In genomic region chr6:56901824-56902386, GRCm38 (mm10) we compare ENCODE assay signal across 8 mouse cellular contexts. TPM values are rescaled to one million over a fixed set of nuclear protein-coding genes. Genes with fewer than 3 reads are reported as not detected.
A peak's percentile ranks its signal among the peaks of the same experiment; 100 is the strongest.
DNase-seq lines count a peak whose midpoint lies in the region; TF ChIP-seq lines count a peak whose summit lies in the region.

No protein-coding gene starts in this region.

- peak overlapping the region; percentile 67 for H3K27ac ChIP-seq in liver, adult 2 months (replicated peaks; ENCODE audit: insufficient read depth, low read depth, low read length)

- TF ChIP-seq CTCF in liver, adult 2 months (IDR thresholded peaks at IDR 0.05; ENCODE audit: low read depth, low read length) = no peak

- no peaks in the 10 kb centered on the region for H3K36me3 ChIP-seq in liver, adult 2 months (ENCODE audit: control insufficient read depth, insufficient read depth, low read length)

- H3K9ac ChIP-seq in liver, adult 2 months (ENCODE audit: low read depth, low read length) = peak overlapping the region; percentile 22

- peaks cover 18% of the 10 kb centered on the region for H3K4me1 ChIP-seq in liver, adult 2 months (ENCODE audit: control insufficient read depth, insufficient read depth, low read length)

- DNase-seq in gastrocnemius, adult 18-20 months (ENCODE audit: low spot score) = peak; percentile 81
- DNase-seq in gastrocnemius, postnatal 4 days (ENCODE audit: low spot score in 2 of 2) = no peak
- DNase-seq in T-cell, adult 2 months (ENCODE audit: low spot score) = peak; percentile 86
- peak; percentile 65 for DNase-seq in fibroblast of lung, adult 2 months (ENCODE audit: low read depth)
- DNase-seq in heart, postnatal 4 days = peak; percentile 57
- DNase-seq in liver, adult 2 months (ENCODE audit: extremely low read depth, low read depth, low spot score) = peak; percentile 69
- peak; percentile 75 to 83 for DNase-seq in natural killer cell, adult 2 months (ENCODE audit: low spot score in 2 of 2)
- peak; percentile 45 for DNase-seq in urinary bladder, adult 2 months (ENCODE audit: low spot score)

- H3K79me2 ChIP-seq in liver, adult 2 months (ENCODE audit: control insufficient read depth, insufficient read depth, low read length) = peaks cover 24% of the 10 kb centered on the region

- H3K27me3 ChIP-seq in liver, adult 2 months (ENCODE audit: control insufficient read depth, insufficient read depth, low read length) = no peaks in the 10 kb centered on the region

- 4% methylated on average over 12 of the region's 12 CpGs for WGBS in liver, adult 2 months

- H3K4me3 ChIP-seq in liver, adult 2 months (ENCODE audit: insufficient read depth, low read depth, low read length) = peak overlapping the region; percentile 54

- no peak for TF ChIP-seq POLR2A in liver, adult 2 months (IDR thresholded peaks at IDR 0.05; ENCODE audit: extremely low read depth, insufficient read depth, low read length)

RNA-seq across cellular contexts. Expression of gene Nt5c3, which starts 21.8 kb away (rescaled TPM):
- 10 to 100 TPM; 41.4 to 49.5 TPM for total RNA-seq in gastrocnemius, adult 18-20 months (2021)
- 10 to 100 TPM; 44.7 to 58.6 TPM for total RNA-seq in gastrocnemius, postnatal 4 days (2021)
- 10 to 100 TPM; 44.1 to 46.9 TPM for total RNA-seq in heart, postnatal 4 days (2021)
- 40.3 and 42.9 TPM in 2 replicates for total RNA-seq in liver, adult 2 months (2014; rRNA removed)
- 6.2 and 12.6 TPM in 2 replicates for polyA plus RNA-seq in liver, adult 2 months (2012; rRNA removed)
- 24.3 and 29.7 TPM in 2 replicates for polyA plus RNA-seq in urinary bladder, adult 2 months (2012; rRNA removed)

RNA-seq across cellular contexts. Expression of gene Vmn1r4, which starts 21.9 kb away (rescaled TPM):
- total RNA-seq in gastrocnemius, adult 18-20 months (2021) = under 1 TPM; 0.09 to 0.14 TPM
- total RNA-seq in gastrocnemius, postnatal 4 days (2021) = under 1 TPM; 0.13 to 0.61 TPM
- total RNA-seq in heart, postnatal 4 days (2021) = under 1 TPM in 1 of 2 experiments, not detected in 1; 0.12 TPM
- total RNA-seq in liver, adult 2 months (2014; rRNA removed) = 0.65 and 0.81 TPM in 2 replicates
- 0.06 TPM in 1 of 2 replicates, not detected in the other for polyA plus RNA-seq in liver, adult 2 months (2012; rRNA removed)
- polyA plus RNA-seq in urinary bladder, adult 2 months (2012; rRNA removed) = 0.26 and 0.32 TPM in 2 replicates

Comparison
In these comparisons a context has a peak if more than half of its experiments do, and no peak if none do; other contexts are left out.
1. DNase-seq: peak in gastrocnemius, adult 18-20 months (single experiment), T-cell, adult 2 months (single experiment), fibroblast of lung, adult 2 months (single experiment), heart, postnatal 4 days (single experiment), liver, adult 2 months (single experiment), natural killer cell, adult 2 months (2 of 2) and urinary bladder, adult 2 months (single experiment); none in gastrocnemius, postnatal 4 days (0 of 2).